Mouse (Mus musculus) heart, adult 2 months (tissue): ENCODE measurements around the gene Dcp1a.

Experiments used
- CTCF ChIP-seq: fragments of 200-600 bp; IDR thresholded peaks from 2 replicates; pipeline ENCODE4 v1.8.1; 2022; ENCODE audit warnings: antibody characterized with exemption, mild to moderate bottlenecking, moderate library complexity
- POLR2A ChIP-seq: fragments of 200-500 bp; IDR thresholded peaks from 2 replicates; pipeline ENCODE4 v1.6.1; 2011; ENCODE audit warnings: mild to moderate bottlenecking, low read depth, low read length, control low read depth; ENCODE audit not compliant: insufficient read depth

GRCm38 (mm10) chr14:30515931-30516723 is 36.8 kb downstream of the Dcp1a start:
- TF ChIP-seq CTCF (peak; percentile 66), POLR2A (no peak)
